Mouse (Mus musculus) neural tube, embryonic 11.5 days (tissue): Measurements from ENCODE around the gene Cd36. TPM values are rescaled to one million over a fixed set of nuclear protein-coding genes. Genes with fewer than 3 reads are reported as not detected.

ENCODE experiments used
- ATAC-seq: fragments of 200-750 bp; cut with Nextera tagmentation; 2 replicates; pipeline ENCODE4 v1.8.0; 2017; ENCODE audit warnings: moderate number of reproducible peaks, mild to moderate bottlenecking, moderate TSS enrichment, moderate library complexity; ENCODE audit not compliant: insufficient read depth, low FRiP score, low TSS enrichment
- DNase-seq: peaks from one replicate; pipeline ENCODE4 v3.0.0-alpha.2; 2015; ENCODE audit warnings: low spot score
- H3K27ac ChIP-seq: fragments of 300-500 bp; sonication (generic); 2 replicates; pipeline ENCODE4 v1.5.1; 2014; ENCODE audit warnings: low read depth, mild to moderate bottlenecking, low read length
- H3K27me3 ChIP-seq: fragments of 300-500 bp; sonication (generic); 2 replicates; pipeline ENCODE4 v1.6.1; 2014; ENCODE audit warnings: mild to moderate bottlenecking, low read length, mixed read lengths; ENCODE audit not compliant: control insufficient read depth, insufficient read depth
- H3K36me3 ChIP-seq: fragments of 300-500 bp; sonication (generic); 2 replicates; pipeline ENCODE4 v1.6.1; 2014; ENCODE audit warnings: mild to moderate bottlenecking, low read length, moderate library complexity, mixed read lengths; ENCODE audit not compliant: control insufficient read depth, insufficient read depth
- H3K4me1 ChIP-seq: fragments of 300-500 bp; sonication (generic); 2 replicates; pipeline ENCODE4 v1.6.1; 2014; ENCODE audit warnings: low read length, mixed read lengths; ENCODE audit not compliant: control insufficient read depth, insufficient read depth
- H3K4me2 ChIP-seq: fragments of 300-500 bp; sonication (generic); 2 replicates; pipeline ENCODE4 v1.6.1; 2014; ENCODE audit warnings: low read depth, mild to moderate bottlenecking, moderate library complexity
- H3K4me3 ChIP-seq: fragments of 300-500 bp; sonication (generic); 2 replicates; pipeline ENCODE4 v1.5.1; 2014; ENCODE audit warnings: low read depth, low read length
- H3K9ac ChIP-seq: fragments of 300-500 bp; sonication (generic); 2 replicates; pipeline ENCODE4 v1.6.1; 2014; ENCODE audit warnings: mild to moderate bottlenecking, low read length
- H3K9me3 ChIP-seq: fragments of 300-500 bp; sonication (generic); 2 replicates; pipeline ENCODE4 v1.6.1; 2016; ENCODE audit warnings: low read length; ENCODE audit not compliant: control insufficient read depth
- WGBS: fragments of 180-500 bp; shearing (Covaris S2); extraction: QIAGEN DNeasy Blood & Tissue Kit; methylation state at CpG from one replicate; pipeline ENCODE4 v1.1.7; 2014; 5-methylcytosine and 5-hydroxymethylcytosine counted together
- polyA plus RNA-seq: library from polyadenylated mRNA; unstranded; fragments of >200 nt; fragmentation: Nextera tagmentation; extraction: Ambion mirVana; gene quantifications from 2 replicates; pipeline ENCODE4 v1.2.1, GENCODE M21; 2014

The Cd36 gene
- polyA plus RNA-seq, 1 experiment from 2014 or later, result 2.4 TPM

DNA sequence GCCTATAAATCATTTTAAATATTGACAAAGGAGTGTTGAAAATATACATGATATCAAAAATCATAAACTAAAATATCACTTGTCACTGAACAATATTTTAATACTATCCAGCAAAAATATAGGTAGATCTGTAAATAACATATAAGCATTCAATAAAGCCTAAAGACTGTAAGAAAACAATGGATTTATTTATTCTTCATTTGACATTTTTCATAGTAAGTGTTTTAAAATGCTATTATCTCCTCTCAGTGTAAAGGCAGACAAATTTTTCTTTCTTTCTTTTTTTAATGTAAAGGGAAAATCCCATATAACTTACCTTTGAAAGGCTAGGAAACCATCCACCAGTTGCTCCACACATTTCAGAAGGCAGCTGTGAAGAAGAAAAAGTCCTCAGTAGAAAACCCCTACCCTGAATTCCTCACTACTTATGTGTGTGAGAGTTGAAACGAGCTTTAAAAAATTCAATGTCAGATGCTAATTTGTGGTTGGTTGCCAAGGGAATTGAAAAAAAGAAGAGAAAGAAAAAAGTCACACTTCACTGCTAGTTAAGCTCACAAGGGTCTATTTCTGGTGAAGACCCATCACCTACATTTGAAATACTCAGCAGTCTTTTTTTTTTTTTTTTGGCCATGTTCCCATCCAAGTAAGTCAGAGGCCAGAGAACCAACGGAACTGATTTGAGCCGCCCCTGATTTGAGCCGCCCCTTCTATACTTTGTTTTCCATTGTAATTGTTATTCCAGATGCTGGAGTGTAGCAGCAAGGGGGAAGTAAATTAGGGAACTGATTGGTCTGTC, 53.1 kb downstream of the Cd36 start:
- H3K9ac ChIP-seq, result no peak overlapping the region
- H3K27ac ChIP-seq, result no peak overlapping the region
- no peak for ATAC-seq
- 21% methylated on average over 4 of the region's 4 CpGs for WGBS
- no peaks in the 10 kb centered on the region for H3K27me3 ChIP-seq
- no peak for DNase-seq
- H3K36me3 ChIP-seq, result no peaks in the 10 kb centered on the region
- no peaks in the 10 kb centered on the region for H3K4me1 ChIP-seq
- H3K4me2 ChIP-seq, result no peak overlapping the region
- no peak overlapping the region for H3K4me3 ChIP-seq
- H3K9me3 ChIP-seq, result no peaks in the 10 kb centered on the region

DNA sequence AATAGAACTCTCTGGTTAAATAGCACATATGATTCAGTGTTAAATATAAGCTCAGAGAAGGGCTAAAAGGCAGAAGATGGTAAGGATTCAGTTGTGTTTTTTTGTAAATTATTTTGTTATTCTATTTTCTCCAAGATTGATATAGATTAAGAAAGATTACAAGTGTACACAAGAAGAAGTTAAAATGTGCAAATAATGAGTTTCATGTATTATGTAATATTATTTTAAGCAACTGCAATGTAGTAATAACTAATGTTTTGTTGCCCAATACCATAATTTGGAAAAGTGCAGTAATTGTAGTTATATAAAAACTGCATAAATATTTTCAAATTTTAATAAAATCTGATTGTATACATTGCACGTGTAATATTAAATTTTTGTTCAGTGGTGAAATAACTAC, 54.8 kb downstream of the Cd36 start:
- H3K4me3 ChIP-seq, result no peak overlapping the region
- no peaks in the 10 kb centered on the region for H3K36me3 ChIP-seq
- WGBS, result 91% methylated on average over 1 of the region's 1 CpGs
- no peaks in the 10 kb centered on the region for H3K4me1 ChIP-seq
- H3K27me3 ChIP-seq, result no peaks in the 10 kb centered on the region
- no peak overlapping the region for H3K27ac ChIP-seq
- no peak overlapping the region for H3K9ac ChIP-seq
- H3K9me3 ChIP-seq, result no peaks in the 10 kb centered on the region
- DNase-seq (no peak), ATAC-seq (no peak)
- H3K4me2 ChIP-seq, result no peak overlapping the region

DNA sequence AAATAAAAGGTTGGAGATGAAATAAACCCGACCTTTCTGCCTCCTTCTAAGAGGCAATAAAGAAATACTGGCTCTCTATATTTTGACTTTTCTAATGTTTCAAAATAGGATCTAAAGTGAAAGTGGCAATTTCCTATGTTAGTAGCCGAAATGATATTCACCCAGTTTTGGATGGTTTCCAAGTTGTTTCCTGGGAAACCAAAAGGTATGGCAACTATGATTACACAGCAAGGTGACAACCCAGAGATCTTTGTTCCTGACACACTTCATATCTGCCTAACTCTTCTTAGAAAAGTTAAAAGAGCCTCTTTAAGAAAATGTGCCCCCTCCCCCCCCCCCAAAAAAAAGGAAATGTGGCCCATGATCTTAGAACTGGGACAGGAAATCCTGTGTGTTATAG, 58.1 kb downstream of the Cd36 start:
- no peak overlapping the region for H3K4me3 ChIP-seq
- no peak overlapping the region for H3K9ac ChIP-seq
- WGBS, result 86% methylated on average over 2 of the region's 2 CpGs
- no peaks in the 10 kb centered on the region for H3K36me3 ChIP-seq
- H3K27ac ChIP-seq, result no peak overlapping the region
- no peak overlapping the region for H3K4me2 ChIP-seq
- no peak for ATAC-seq
- no peaks in the 10 kb centered on the region for H3K27me3 ChIP-seq
- no peak for DNase-seq
- no peaks in the 10 kb centered on the region for H3K9me3 ChIP-seq
- H3K4me1 ChIP-seq, result no peaks in the 10 kb centered on the region

DNA sequence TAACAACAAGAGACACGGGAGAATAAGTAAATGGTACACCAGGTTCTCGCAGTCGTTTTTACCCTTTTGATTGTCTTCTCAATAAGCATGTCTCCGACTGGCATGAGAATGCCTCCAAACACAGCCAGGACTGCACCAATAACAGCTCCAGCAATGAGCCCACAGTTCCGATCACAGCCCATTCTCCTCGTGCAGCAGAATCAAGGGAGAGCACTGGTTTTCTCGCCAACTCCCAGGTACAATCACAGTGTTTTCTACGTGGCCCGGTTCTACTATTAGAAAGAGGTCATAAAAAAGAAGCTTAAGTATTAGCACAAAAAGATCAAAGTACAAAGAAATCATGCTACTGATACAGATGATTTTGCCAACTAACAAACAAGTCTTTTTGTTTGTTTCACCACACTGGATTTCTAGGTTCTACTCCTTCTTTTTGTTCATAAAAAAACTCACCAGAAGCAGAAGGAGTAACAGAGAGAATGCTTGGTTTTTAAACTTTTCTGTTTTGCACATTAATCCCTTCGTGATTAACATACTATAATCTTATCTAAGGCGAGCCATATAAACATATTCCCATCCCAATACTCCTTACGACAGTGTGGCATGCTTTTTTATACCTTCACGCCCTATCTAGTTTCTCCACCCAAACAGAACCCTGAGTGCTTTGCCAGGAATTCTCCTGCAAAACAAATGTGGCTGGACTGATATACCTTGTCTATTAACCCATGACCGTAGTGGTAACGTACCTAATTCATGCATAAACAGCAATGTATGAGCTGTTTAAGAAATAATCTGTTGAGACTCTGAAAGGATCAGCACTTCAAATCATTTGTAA, 59.7 kb downstream of the Cd36 start:
- Histone ChIP-seq H3K4me3 (no peak overlapping the region), H3K27ac (no peak overlapping the region), H3K4me2 (no peak overlapping the region), H3K36me3 (no peaks in the 10 kb centered on the region), H3K27me3 (no peaks in the 10 kb centered on the region), H3K9ac (no peak overlapping the region), H3K9me3 (no peaks in the 10 kb centered on the region), H3K4me1 (no peaks in the 10 kb centered on the region)
- whole genome bisulfite sequencing, result 75% methylated on average over 15 of the region's 15 CpGs
- ATAC-seq (no peak), DNase-seq (no peak)

DNA sequence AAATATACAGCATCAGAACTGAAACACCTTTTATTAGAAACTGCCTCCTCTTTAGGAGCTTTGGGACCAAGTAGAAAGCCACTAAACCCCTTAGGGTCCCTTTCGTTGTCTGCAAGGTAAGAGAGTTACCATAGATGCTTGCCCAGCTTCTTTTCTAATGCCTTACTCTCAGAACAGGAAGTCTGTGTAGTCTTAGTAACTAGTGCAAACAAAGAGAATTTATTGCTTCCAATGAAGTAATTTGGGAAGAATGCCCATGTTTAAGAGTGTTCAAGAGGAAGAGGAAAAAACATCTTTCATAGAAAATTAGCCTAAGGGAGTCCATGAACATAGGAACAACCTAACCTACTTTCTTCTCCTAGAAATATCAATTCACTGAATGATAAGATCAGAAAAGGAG, 67.2 kb downstream of the Cd36 start:
- Histone ChIP-seq H3K9me3 (no peaks in the 10 kb centered on the region), H3K27ac (no peak overlapping the region), H3K4me3 (no peak overlapping the region), H3K9ac (no peak overlapping the region), H3K36me3 (no peaks in the 10 kb centered on the region), H3K27me3 (no peaks in the 10 kb centered on the region), H3K4me2 (no peak overlapping the region), H3K4me1 (no peaks in the 10 kb centered on the region)
- no peak for ATAC-seq
- WGBS, result 79% methylated on average over 1 of the region's 1 CpGs
- no peak for DNase-seq

GRCm38 (mm10) chr5:17820239-17820999, 68.2 kb downstream of the Cd36 start:
- ATAC-seq, result no peak
- no peak for DNase-seq
- Histone ChIP-seq H3K9me3 (no peaks in the 10 kb centered on the region), H3K36me3 (no peaks in the 10 kb centered on the region), H3K4me1 (no peaks in the 10 kb centered on the region), H3K27me3 (no peaks in the 10 kb centered on the region), H3K9ac (no peak overlapping the region), H3K4me3 (no peak overlapping the region), H3K4me2 (no peak overlapping the region), H3K27ac (no peak overlapping the region)
- WGBS, result 91% methylated on average over 2 of the region's 2 CpGs

DNA sequence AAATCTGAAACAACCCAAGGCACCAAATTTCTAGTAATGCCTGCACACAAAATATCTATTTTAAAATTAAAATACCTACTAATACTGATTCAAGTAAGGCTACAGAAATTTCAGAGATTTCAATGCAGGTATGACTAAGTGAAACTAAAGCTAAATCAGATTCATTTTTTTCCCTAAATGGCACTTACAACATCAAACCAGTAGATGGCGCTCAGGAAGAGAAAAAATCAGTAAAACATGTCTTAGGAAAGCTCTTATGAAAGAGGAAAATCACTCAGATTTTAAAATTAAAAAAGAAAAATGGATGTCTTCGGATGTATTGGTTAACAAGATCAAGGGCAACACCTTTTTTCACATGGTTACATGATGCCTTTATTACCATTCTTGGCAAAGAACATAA, 72.4 kb downstream of the Cd36 start:
- 8% methylated on average over 2 of the region's 2 CpGs for WGBS
- Histone ChIP-seq H3K27ac (no peak overlapping the region), H3K9ac (no peak overlapping the region), H3K4me2 (no peak overlapping the region), H3K9me3 (no peaks in the 10 kb centered on the region), H3K27me3 (no peaks in the 10 kb centered on the region), H3K36me3 (no peaks in the 10 kb centered on the region), H3K4me1 (no peaks in the 10 kb centered on the region), H3K4me3 (no peak overlapping the region)
- no peak for ATAC-seq
- DNase-seq, result peak; percentile 36

- Histone ChIP-seq H3K9me3 (no peaks in the 10 kb centered on the region), H3K4me2 (no peak overlapping the region), H3K4me1 (no peaks in the 10 kb centered on the region), H3K4me3 (no peak overlapping the region), H3K27me3 (no peaks in the 10 kb centered on the region), H3K9ac (no peak overlapping the region), H3K27ac (no peak overlapping the region), H3K36me3 (no peaks in the 10 kb centered on the region)
- DNase-seq (no peak), ATAC-seq (no peak)
- 71% methylated on average over 1 of the region's 1 CpGs for WGBS
These were observed 78.3 kb downstream of the Cd36 start for GRCm38 (mm10) chr5:17810336-17810735.
